Mouse (Mus musculus): ENCODE results near the gene Fat4. TPM values are rescaled to one million over a fixed set of nuclear protein-coding genes. Genes with fewer than 3 reads are reported as not detected.

Gene Fat4
- polyA plus RNA-seq, 1 experiment from 2014 or later = 6.8 TPM

DNA sequence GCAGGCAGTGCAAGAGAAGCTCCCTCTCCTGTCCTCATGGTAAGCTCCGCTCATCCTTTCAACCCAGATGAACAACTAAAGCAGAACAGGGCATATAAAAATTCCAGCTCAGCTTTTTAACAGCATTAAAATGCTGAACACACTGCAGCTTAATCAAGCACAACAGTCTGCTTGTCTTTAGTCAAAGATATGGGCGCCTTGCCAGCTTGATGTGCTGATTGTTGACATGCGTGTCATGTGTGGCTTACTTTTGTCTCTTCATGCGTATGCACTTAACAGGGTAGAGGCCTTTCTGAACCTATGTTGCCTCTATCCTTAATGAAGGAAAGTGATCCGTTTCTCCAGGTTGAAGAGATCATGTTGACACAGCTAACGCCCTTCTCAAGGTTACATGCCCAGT, 75.6 kb downstream of the Fat4 start:
- Histone ChIP-seq H3K9me3 (replicated peaks; ENCODE audit: control insufficient read depth, low read length, poor library complexity, severe bottlenecking) (no peaks in the 10 kb centered on the region), H3K36me3 (ENCODE audit: control insufficient read depth, insufficient read depth, low read length) (0 out of 2 replicates have a peak, but pooled peaks cover 4% of the 10 kb centered on the region), H3K27ac (ENCODE audit: low read length) (peak overlapping the region; percentile 22; the same call in 1 of the 2 replicates), H3K4me3 (ENCODE audit: low read depth, low read length) (no peak overlapping the region), H3K4me2 (ENCODE audit: low read length) (no peak overlapping the region), H3K4me1 (ENCODE audit: control insufficient read depth, insufficient read depth, low read length) (0 out of 2 replicates have a peak, but pooled peaks cover 3% of the 10 kb centered on the region), H3K27me3 (ENCODE audit: control insufficient read depth, insufficient read depth, low read depth, low read length) (no peaks in the 10 kb centered on the region), H3K9ac (ENCODE audit: low read depth, low read length) (no peak overlapping the region)
- 67% methylated on average over 6 of the region's 6 CpGs for WGBS
- ATAC-seq = no peak

DNA sequence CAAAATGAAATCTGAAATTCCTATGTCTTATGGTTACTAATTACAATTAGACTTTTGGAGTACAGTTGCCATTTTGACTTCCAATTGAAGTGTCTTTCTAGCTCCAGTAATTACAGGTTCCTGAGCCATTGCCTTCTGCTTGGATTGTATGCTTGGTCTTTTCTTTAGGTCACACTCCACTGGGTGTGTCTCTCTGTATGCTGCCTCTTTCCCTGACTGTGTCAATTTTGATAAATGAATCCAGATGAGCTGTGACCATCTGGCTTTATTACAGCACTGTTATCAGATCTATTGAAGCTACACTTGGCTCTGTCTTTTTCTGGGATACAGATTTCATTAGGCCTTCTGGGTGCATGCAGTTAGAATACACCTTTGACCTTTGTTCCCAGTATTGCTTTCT, 80.7 kb downstream of the Fat4 start:
- no peaks in the 10 kb centered on the region for H3K27me3 ChIP-seq (ENCODE audit: control insufficient read depth, insufficient read depth, low read depth, low read length)
- H3K36me3 ChIP-seq (ENCODE audit: control insufficient read depth, insufficient read depth, low read length) = no peaks in the 10 kb centered on the region
- H3K27ac ChIP-seq (ENCODE audit: low read length) = no peak overlapping the region
- no peak overlapping the region for H3K4me2 ChIP-seq (ENCODE audit: low read length)
- H3K4me1 ChIP-seq (ENCODE audit: control insufficient read depth, insufficient read depth, low read length) = no peaks in the 10 kb centered on the region
- ATAC-seq = no peak
- no peaks in the 10 kb centered on the region for H3K9me3 ChIP-seq (replicated peaks; ENCODE audit: control insufficient read depth, low read length, poor library complexity, severe bottlenecking)
- H3K9ac ChIP-seq (ENCODE audit: low read depth, low read length) = no peak overlapping the region
- H3K4me3 ChIP-seq (ENCODE audit: low read depth, low read length) = no peak overlapping the region

DNA sequence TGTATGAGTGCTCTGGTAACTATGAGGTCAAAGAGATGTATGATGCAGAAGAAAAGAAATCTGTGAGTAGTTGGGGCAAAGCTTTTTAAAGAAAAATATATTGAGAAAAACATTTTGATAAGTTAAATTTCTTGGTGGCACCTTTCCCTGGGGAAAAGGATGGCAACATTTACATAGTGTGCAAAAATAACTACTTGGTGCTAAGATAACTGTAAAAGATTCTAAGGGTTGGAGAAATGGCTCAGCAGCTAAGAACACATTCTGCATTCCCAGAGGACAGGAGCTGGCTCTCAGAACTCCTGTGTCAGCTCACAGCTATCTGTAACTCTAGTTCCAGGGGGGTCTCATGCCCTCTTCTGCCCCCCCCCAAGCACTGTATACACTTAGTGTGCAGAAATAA, 99.6 kb downstream of the Fat4 start:
- no peak for ATAC-seq
- Histone ChIP-seq H3K27ac (ENCODE audit: low read length) (no peak overlapping the region), H3K9ac (ENCODE audit: low read depth, low read length) (no peak overlapping the region), H3K4me2 (ENCODE audit: low read length) (no peak overlapping the region), H3K4me3 (ENCODE audit: low read depth, low read length) (no peak overlapping the region), H3K36me3 (ENCODE audit: control insufficient read depth, insufficient read depth, low read length) (peaks cover 10% of the 10 kb centered on the region), H3K9me3 (replicated peaks; ENCODE audit: control insufficient read depth, low read length, poor library complexity, severe bottlenecking) (no peaks in the 10 kb centered on the region; the same call in 1 of the 2 replicates), H3K4me1 (ENCODE audit: control insufficient read depth, insufficient read depth, low read length) (no peaks in the 10 kb centered on the region), H3K27me3 (ENCODE audit: control insufficient read depth, insufficient read depth, low read depth, low read length) (no peaks in the 10 kb centered on the region)

DNA sequence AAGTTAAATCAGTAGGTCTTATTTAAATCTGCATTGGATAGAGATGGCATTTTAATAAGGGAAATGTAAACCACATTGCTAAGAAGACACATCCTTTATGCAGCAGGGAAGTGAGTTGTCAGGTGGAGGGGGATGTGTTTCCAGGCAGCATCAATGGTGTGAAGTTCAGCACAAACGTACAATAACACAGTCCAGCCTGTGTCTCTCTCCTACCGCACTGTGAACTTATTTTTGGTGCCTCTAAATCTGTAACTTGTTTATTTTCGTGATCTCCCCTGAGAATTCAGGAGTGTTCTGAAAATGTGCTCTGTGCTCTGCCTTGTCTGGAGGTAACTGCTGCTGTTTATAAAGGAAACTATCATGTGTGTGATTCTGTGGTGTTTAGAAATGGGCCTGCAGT, 102.4 kb downstream of the Fat4 start:
- Histone ChIP-seq H3K9ac (ENCODE audit: low read depth, low read length) (no peak overlapping the region), H3K27me3 (ENCODE audit: control insufficient read depth, insufficient read depth, low read depth, low read length) (no peaks in the 10 kb centered on the region), H3K36me3 (ENCODE audit: control insufficient read depth, insufficient read depth, low read length) (0 out of 2 replicates have a peak, but pooled peaks cover 3% of the 10 kb centered on the region), H3K4me2 (ENCODE audit: low read length) (no peak overlapping the region), H3K27ac (ENCODE audit: low read length) (no peak overlapping the region), H3K4me3 (ENCODE audit: low read depth, low read length) (no peak overlapping the region), H3K4me1 (ENCODE audit: control insufficient read depth, insufficient read depth, low read length) (no peaks in the 10 kb centered on the region), H3K9me3 (replicated peaks; ENCODE audit: control insufficient read depth, low read length, poor library complexity, severe bottlenecking) (no peaks in the 10 kb centered on the region; the same call in 1 of the 2 replicates)
- WGBS = 84% methylated on average over 3 of the region's 3 CpGs
- ATAC-seq = no peak

DNA sequence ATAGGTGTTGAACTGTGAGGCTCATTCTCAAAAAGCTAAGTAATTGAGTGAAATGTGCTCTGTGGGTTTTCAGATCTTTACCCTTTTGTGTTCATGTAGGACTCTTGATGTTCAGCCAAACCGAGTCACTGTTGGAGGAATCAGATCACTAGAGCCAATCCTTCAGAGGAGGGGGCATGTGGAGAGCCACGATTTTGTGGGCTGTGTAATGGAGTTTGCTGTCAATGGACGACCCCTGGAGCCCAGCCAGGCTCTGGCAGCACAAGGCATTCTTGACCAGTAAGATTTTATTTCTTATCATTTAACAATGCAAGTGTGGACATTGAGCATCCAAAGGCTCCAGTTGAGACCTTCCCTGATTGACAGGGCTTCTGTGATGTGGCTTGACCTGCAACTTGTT, 113.3 kb downstream of the Fat4 start:
- no peak for ATAC-seq
- H3K27me3 ChIP-seq (ENCODE audit: control insufficient read depth, insufficient read depth, low read depth, low read length) = no peaks in the 10 kb centered on the region
- H3K4me1 ChIP-seq (ENCODE audit: control insufficient read depth, insufficient read depth, low read length) = no peaks in the 10 kb centered on the region
- H3K27ac ChIP-seq (ENCODE audit: low read length) = no peak overlapping the region
- no peak overlapping the region for H3K4me2 ChIP-seq (ENCODE audit: low read length)
- WGBS = 42% methylated on average over 3 of the region's 3 CpGs
- H3K36me3 ChIP-seq (ENCODE audit: control insufficient read depth, insufficient read depth, low read length) = peaks cover 14% of the 10 kb centered on the region
- H3K9me3 ChIP-seq (replicated peaks; ENCODE audit: control insufficient read depth, low read length, poor library complexity, severe bottlenecking) = no peaks in the 10 kb centered on the region
- H3K9ac ChIP-seq (ENCODE audit: low read depth, low read length) = no peak overlapping the region
- no peak overlapping the region for H3K4me3 ChIP-seq (ENCODE audit: low read depth, low read length)

DNA sequence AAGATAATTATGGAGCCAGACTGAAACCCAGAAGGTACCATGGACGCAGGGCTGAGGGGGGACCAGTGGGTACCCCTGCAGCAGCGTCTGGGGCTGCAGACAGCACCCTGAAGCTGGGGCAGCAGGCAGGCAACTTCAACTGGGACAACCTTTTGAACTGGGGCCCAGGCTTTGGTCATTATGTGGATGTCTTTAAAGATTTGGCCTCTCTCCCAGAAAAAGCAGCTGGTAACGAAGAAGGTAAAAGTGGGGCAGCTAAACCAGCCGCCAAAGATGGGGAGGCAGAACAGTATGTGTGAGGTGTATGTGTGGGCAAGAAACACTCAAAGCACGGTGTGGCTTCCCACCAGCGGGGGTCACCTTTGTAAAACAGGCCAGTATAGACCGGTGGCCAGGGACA, 123.8 kb downstream of the Fat4 start:
- Histone ChIP-seq H3K9ac (ENCODE audit: low read depth, low read length) (no peak overlapping the region), H3K36me3 (ENCODE audit: control insufficient read depth, insufficient read depth, low read length) (peaks cover 18% of the 10 kb centered on the region), H3K4me1 (ENCODE audit: control insufficient read depth, insufficient read depth, low read length) (no peaks in the 10 kb centered on the region), H3K4me2 (ENCODE audit: low read length) (no peak overlapping the region), H3K4me3 (ENCODE audit: low read depth, low read length) (no peak overlapping the region), H3K9me3 (replicated peaks; ENCODE audit: control insufficient read depth, low read length, poor library complexity, severe bottlenecking) (no peaks in the 10 kb centered on the region), H3K27ac (ENCODE audit: low read length) (no peak overlapping the region), H3K27me3 (ENCODE audit: control insufficient read depth, insufficient read depth, low read depth, low read length) (no peaks in the 10 kb centered on the region)
- WGBS = 67% methylated on average over 7 of the region's 7 CpGs
- ATAC-seq = no peak

DNA sequence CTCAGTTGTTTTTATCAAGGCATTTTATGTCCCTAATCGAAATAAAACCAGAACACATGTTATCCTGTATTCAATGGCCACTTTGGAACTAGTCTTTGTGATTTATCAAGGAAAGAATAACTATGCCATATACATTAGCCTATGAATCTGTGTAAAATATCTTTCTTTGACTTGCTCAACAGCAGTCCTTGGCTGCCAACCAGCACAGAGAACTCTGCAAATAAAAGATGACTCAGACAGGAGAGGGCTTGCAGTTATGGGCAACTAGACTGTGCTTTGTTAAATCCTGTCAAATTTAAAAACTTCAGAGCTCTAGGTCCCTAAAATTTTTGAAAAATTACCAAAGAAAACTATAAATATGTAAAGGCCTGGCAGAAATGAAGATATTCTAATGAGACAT, 130.9 kb downstream of the Fat4 start:
- Histone ChIP-seq H3K27me3 (ENCODE audit: control insufficient read depth, insufficient read depth, low read depth, low read length) (no peaks in the 10 kb centered on the region), H3K36me3 (ENCODE audit: control insufficient read depth, insufficient read depth, low read length) (no peaks in the 10 kb centered on the region), H3K9ac (ENCODE audit: low read depth, low read length) (no peak overlapping the region), H3K9me3 (replicated peaks; ENCODE audit: control insufficient read depth, low read length, poor library complexity, severe bottlenecking) (no peaks in the 10 kb centered on the region), H3K4me2 (ENCODE audit: low read length) (no peak overlapping the region), H3K4me3 (ENCODE audit: low read depth, low read length) (no peak overlapping the region), H3K27ac (ENCODE audit: low read length) (no peak overlapping the region), H3K4me1 (ENCODE audit: control insufficient read depth, insufficient read depth, low read length) (no peaks in the 10 kb centered on the region)
- ATAC-seq = no peak
- 69% methylated on average over 1 of the region's 1 CpGs for WGBS

DNA sequence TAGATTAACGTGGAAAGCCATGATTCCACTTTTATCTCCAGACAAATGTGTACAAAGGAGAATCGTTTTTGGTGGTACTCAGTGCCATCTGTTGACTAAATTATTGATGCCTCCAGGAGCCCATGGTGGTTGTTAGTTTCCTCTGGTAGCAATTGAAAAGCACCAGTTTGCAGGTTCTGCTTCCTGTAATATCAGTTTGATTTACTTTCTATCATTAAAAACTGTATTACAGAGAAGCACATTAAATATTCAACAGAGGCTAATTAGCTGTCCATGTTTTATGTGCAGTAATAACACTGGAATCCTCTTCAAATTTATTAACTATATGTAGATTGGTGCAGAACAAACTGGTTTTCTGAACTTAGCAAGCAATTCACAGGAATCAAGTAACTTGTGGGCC, 149.4 kb downstream of the Fat4 start:
- Histone ChIP-seq H3K9me3 (replicated peaks; ENCODE audit: control insufficient read depth, low read length, poor library complexity, severe bottlenecking) (no peaks in the 10 kb centered on the region), H3K4me2 (ENCODE audit: low read length) (no peak overlapping the region), H3K27me3 (ENCODE audit: control insufficient read depth, insufficient read depth, low read depth, low read length) (no peaks in the 10 kb centered on the region), H3K4me3 (ENCODE audit: low read depth, low read length) (no peak overlapping the region), H3K27ac (ENCODE audit: low read length) (no peak overlapping the region), H3K4me1 (ENCODE audit: control insufficient read depth, insufficient read depth, low read length) (no peaks in the 10 kb centered on the region), H3K9ac (ENCODE audit: low read depth, low read length) (no peak overlapping the region), H3K36me3 (ENCODE audit: control insufficient read depth, insufficient read depth, low read length) (no peaks in the 10 kb centered on the region)
- ATAC-seq = no peak
- whole genome bisulfite sequencing = 51% methylated on average over 2 of the region's 2 CpGs

DNA sequence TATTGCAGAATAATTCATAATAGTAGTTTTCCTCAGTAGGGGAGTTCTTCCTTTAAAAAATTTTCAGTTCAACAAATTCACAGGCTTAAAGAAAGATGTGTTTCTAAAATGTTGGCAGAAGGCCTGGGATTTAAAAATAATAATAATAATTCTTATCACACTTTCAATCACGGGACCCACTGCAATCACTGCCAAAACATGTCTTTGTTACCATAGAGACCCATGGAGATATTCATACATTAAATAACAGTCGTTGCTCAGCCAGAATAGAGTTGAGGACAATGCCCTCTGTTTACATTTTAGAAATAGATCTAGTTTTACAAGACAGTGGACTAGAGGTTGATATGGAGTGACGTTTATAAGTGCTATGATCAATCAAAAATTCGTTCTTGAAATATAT, 159.7 kb downstream of the Fat4 start:
- ATAC-seq = no peak
- Histone ChIP-seq H3K36me3 (ENCODE audit: control insufficient read depth, insufficient read depth, low read length) (no peaks in the 10 kb centered on the region), H3K27me3 (ENCODE audit: control insufficient read depth, insufficient read depth, low read depth, low read length) (no peaks in the 10 kb centered on the region; the same call in 1 of the 2 replicates), H3K9ac (ENCODE audit: low read depth, low read length) (no peak overlapping the region), H3K27ac (ENCODE audit: low read length) (no peak overlapping the region), H3K9me3 (replicated peaks; ENCODE audit: control insufficient read depth, low read length, poor library complexity, severe bottlenecking) (no peaks in the 10 kb centered on the region), H3K4me3 (ENCODE audit: low read depth, low read length) (no peak overlapping the region), H3K4me1 (ENCODE audit: control insufficient read depth, insufficient read depth, low read length) (peaks cover 4% of the 10 kb centered on the region; the same call in 1 of the 2 replicates), H3K4me2 (ENCODE audit: low read length) (no peak overlapping the region)
- 49% methylated on average over 4 of the region's 4 CpGs for WGBS
